Mouse (Mus musculus): Measurements from ENCODE around the gene Nkd1.

GRCm38 (mm10) chr8:88569366-88569765, 48.2 kb downstream of the Nkd1 start:
- TF ChIP-seq POLR2A (IDR thresholded peaks at IDR 0.05; ENCODE audit: insufficient read depth, low read depth, low read length) (no peak), EP300 (IDR thresholded peaks at IDR 0.05; ENCODE audit: insufficient read depth, low read depth, low read length) (no peak), CTCF (IDR thresholded peaks at IDR 0.05) (no peak)

Data from heart, adult 2 months (tissue).